In genomic region chr19:56343869-56344563, GRCm38 (mm10) we compare ENCODE assay signal across 11 mouse cellular contexts. TPM values are rescaled to one million over a fixed set of nuclear protein-coding genes. Genes with fewer than 3 reads are reported as not detected.
A peak's percentile ranks its signal among the peaks of the same experiment; 100 is the strongest.
DNase-seq lines count a peak whose midpoint lies in the region; ATAC-seq lines count a peak whose summit lies in the region.
"Had no signal": no experiment of that assay in that cellular context is flagged by ENCODE, and none has a peak within 500 bp of the region (broad histone marks: within the 10 kb centered on the region; RNA-seq: fewer than 3 reads in every experiment).

No protein-coding gene starts in this region.

- no peaks in the 10 kb centered on the region for H3K9me3 ChIP-seq in forebrain, embryonic 12.5 days
- no peaks in the 10 kb centered on the region for H3K9me3 ChIP-seq in midbrain, embryonic 13.5 days
- H3K9me3 ChIP-seq in liver, embryonic 11.5 days (ENCODE audit: control insufficient read depth, low read length): no peaks in the 10 kb centered on the region

- intact Hi-C loops in heart, postnatal 25 days (cut with DNase I): no loop called here

- 13% methylated on average over 26 of the region's 26 CpGs for WGBS in forebrain, embryonic 12.5 days
- WGBS in midbrain, embryonic 13.5 days: 14% methylated on average over 26 of the region's 26 CpGs
- WGBS in liver, embryonic 11.5 days: 77% methylated on average over 26 of the region's 26 CpGs

- H3K9ac ChIP-seq in forebrain, embryonic 12.5 days: no peak overlapping the region
- H3K9ac ChIP-seq in midbrain, embryonic 13.5 days (replicated peaks): no peak overlapping the region; the same call in 1 of the 2 replicates
- H3K9ac ChIP-seq in liver, embryonic 11.5 days (ENCODE audit: low read depth, low read length): no peak overlapping the region

- no peak overlapping the region for H3K4me3 ChIP-seq in forebrain, embryonic 12.5 days (replicated peaks)
- no peak overlapping the region for H3K4me3 ChIP-seq in midbrain, embryonic 13.5 days (replicated peaks)
- no peak overlapping the region for H3K4me3 ChIP-seq in liver, embryonic 11.5 days (ENCODE audit: low read depth, low read length)

- H3K27me3 ChIP-seq in forebrain, embryonic 12.5 days: peaks cover 19% of the 10 kb centered on the region; the same call in 1 of the 2 replicates
- peaks cover 10% of the 10 kb centered on the region for H3K27me3 ChIP-seq in midbrain, embryonic 13.5 days
- H3K27me3 ChIP-seq in liver, embryonic 11.5 days (replicated peaks; ENCODE audit: control insufficient read depth, insufficient read depth, low read length): no peaks in the 10 kb centered on the region; the same call in 1 of the 2 replicates

- peak overlapping the region; percentile 42 for H3K4me2 ChIP-seq in forebrain, embryonic 12.5 days
- peak overlapping the region; percentile 39 for H3K4me2 ChIP-seq in midbrain, embryonic 13.5 days (replicated peaks)
- no peak overlapping the region for H3K4me2 ChIP-seq in liver, embryonic 11.5 days

- ATAC-seq in forebrain, embryonic 12.5 days (ENCODE audit: low FRiP score): peak; percentile 84; the same call in 1 of the 2 replicates
- ATAC-seq in midbrain, embryonic 13.5 days: peak; percentile 65
- ATAC-seq in liver, embryonic 11.5 days (replicated peaks; ENCODE audit: low FRiP score): no peak
- no peak for ATAC-seq in erythroid progenitor cell, adult 5-6 weeks (replicated peaks; ENCODE audit: low FRiP score, poor library complexity, severe bottlenecking)

- H3K27ac ChIP-seq in forebrain, embryonic 12.5 days: peak overlapping the region; percentile 69
- H3K27ac ChIP-seq in midbrain, embryonic 13.5 days: peak overlapping the region; percentile 28; the same call in 1 of the 2 replicates
- H3K27ac ChIP-seq in liver, embryonic 11.5 days (ENCODE audit: low read depth, low read length): no peak overlapping the region

- no peaks in the 10 kb centered on the region for H3K36me3 ChIP-seq in forebrain, embryonic 12.5 days (replicated peaks)
- no peaks in the 10 kb centered on the region for H3K36me3 ChIP-seq in midbrain, embryonic 13.5 days
- no peaks in the 10 kb centered on the region for H3K36me3 ChIP-seq in liver, embryonic 11.5 days (ENCODE audit: control insufficient read depth, insufficient read depth, low read length)

- H3K4me1 ChIP-seq in forebrain, embryonic 12.5 days: peaks cover 29% of the 10 kb centered on the region
- H3K4me1 ChIP-seq in midbrain, embryonic 13.5 days (replicated peaks): peaks cover 27% of the 10 kb centered on the region
- H3K4me1 ChIP-seq in liver, embryonic 11.5 days (replicated peaks; ENCODE audit: control insufficient read depth, insufficient read depth, low read length): no peaks in the 10 kb centered on the region

- peak; percentile 15 for DNase-seq in cerebellum, adult 9-10 months
- DNase-seq in cerebellum, postnatal 36 days: no peak
- peak; percentile 76 for DNase-seq in adrenal gland, adult 2 months
- DNase-seq in liver, embryonic 11.5 days (ENCODE audit: low spot score): no peak
- no peak for DNase-seq in heart, postnatal 25 days (ENCODE audit: low spot score)
- DNase-seq: right cerebral cortex, postnatal 25 days had no signal

RNA-seq across cellular contexts. Expression of gene Nrap, which starts 45.8 kb away (rescaled TPM):
- total RNA-seq in adrenal gland, adult 2 months (2021): not detected
- 0.02 TPM in 1 of 2 replicates, not detected in the other for polyA plus RNA-seq in adrenal gland, adult 2 months (2012; rRNA removed)
- polyA plus RNA-seq in forebrain, embryonic 12.5 days (2016; fragmentation: Nextera tagmentation; extraction: Ambion mirVana): 0.21 and 0.29 TPM in 2 replicates
- 0.24 and 0.50 TPM in 2 replicates for polyA plus RNA-seq in midbrain, embryonic 13.5 days (2015; fragmentation: Nextera tagmentation; extraction: Ambion mirVana)
- polyA plus RNA-seq in liver, embryonic 11.5 days (2014; fragmentation: Nextera tagmentation; extraction: Ambion mirVana): 0.09 and 0.14 TPM in 2 replicates
- total RNA-seq in heart, postnatal 25 days (2021): 100 to 1,000 TPM; 314 to 343 TPM
- not detected in 2 replicates for total RNA-seq in erythroid progenitor cell, adult 5-6 weeks (2015; ENCODE audit: low replicate concordance)
- total RNA-seq in erythroid progenitor cell, adult 5-6 weeks (2017; ENCODE audit: low replicate concordance): not detected in 2 replicates

RNA-seq across cellular contexts. Expression of gene Casp7, which starts 52.9 kb away (rescaled TPM):
- total RNA-seq in adrenal gland, adult 2 months (2021): 1 to 10 TPM; 7.3 to 7.9 TPM
- polyA plus RNA-seq in adrenal gland, adult 2 months (2012; rRNA removed): 3.8 and 4.2 TPM in 2 replicates
- 18.5 and 18.9 TPM in 2 replicates for polyA plus RNA-seq in forebrain, embryonic 12.5 days (2016; fragmentation: Nextera tagmentation; extraction: Ambion mirVana)
- polyA plus RNA-seq in midbrain, embryonic 13.5 days (2015; fragmentation: Nextera tagmentation; extraction: Ambion mirVana): 13.0 and 14.8 TPM in 2 replicates
- 23.9 and 26.4 TPM in 2 replicates for polyA plus RNA-seq in liver, embryonic 11.5 days (2014; fragmentation: Nextera tagmentation; extraction: Ambion mirVana)
- 10 to 100 TPM; 12.6 to 15.6 TPM for total RNA-seq in heart, postnatal 25 days (2021)
- total RNA-seq in erythroid progenitor cell, adult 5-6 weeks (2015; ENCODE audit: low replicate concordance): 25.6 and 37.7 TPM in 2 replicates
- total RNA-seq in erythroid progenitor cell, adult 5-6 weeks (2017; ENCODE audit: low replicate concordance): 14.0 and 35.9 TPM in 2 replicates

RNA-seq across cellular contexts. Expression of gene Habp2, which starts 57.1 kb away (rescaled TPM):
- under 1 TPM; 0.24 to 0.43 TPM for total RNA-seq in adrenal gland, adult 2 months (2021)
- polyA plus RNA-seq in adrenal gland, adult 2 months (2012; rRNA removed): 0.35 TPM in 1 of 2 replicates, not detected in the other
- polyA plus RNA-seq in forebrain, embryonic 12.5 days (2016; fragmentation: Nextera tagmentation; extraction: Ambion mirVana): not detected in 2 replicates
- polyA plus RNA-seq in midbrain, embryonic 13.5 days (2015; fragmentation: Nextera tagmentation; extraction: Ambion mirVana): 0.09 and 0.19 TPM in 2 replicates
- 56.3 and 65.6 TPM in 2 replicates for polyA plus RNA-seq in liver, embryonic 11.5 days (2014; fragmentation: Nextera tagmentation; extraction: Ambion mirVana)
- total RNA-seq in heart, postnatal 25 days (2021): not detected
- total RNA-seq in erythroid progenitor cell, adult 5-6 weeks (2015; ENCODE audit: low replicate concordance): not detected in 2 replicates
- not detected in 2 replicates for total RNA-seq in erythroid progenitor cell, adult 5-6 weeks (2017; ENCODE audit: low replicate concordance)
- total RNA-seq: heart, postnatal 10 days; left cerebral cortex, adult 8-10 months had no signal

Comparison
In these comparisons a context has a peak if more than half of its experiments do, and no peak if none do; other contexts are left out.
1. DNase-seq: peak in cerebellum, adult 9-10 months (single experiment) and adrenal gland, adult 2 months (single experiment); none in cerebellum, postnatal 36 days (0 of 2), liver, embryonic 11.5 days (single experiment) and heart, postnatal 25 days (single experiment).
2. ATAC-seq: peak in forebrain, embryonic 12.5 days (single experiment) and midbrain, embryonic 13.5 days (single experiment); none in liver, embryonic 11.5 days (single experiment) and erythroid progenitor cell, adult 5-6 weeks (single experiment).
3. RNA of gene Habp2, which starts 57.1 kb away (polyA plus RNA-seq): 56.3 to 65.6 TPM in liver, embryonic 11.5 days; 0.35 TPM in adrenal gland, adult 2 months, 0.09 to 0.19 TPM in midbrain, embryonic 13.5 days and not detected in forebrain, embryonic 12.5 days; every median in the first group is over 10 times any median in the second.